Mouse (Mus musculus) cortical plate, adult 2 months (tissue): ENCODE results near the gene Chn1.

ENCODE experiments used
- CTCF ChIP-seq: fragments of 200-500 bp; IDR thresholded peaks from 2 replicates; pipeline ENCODE4 v1.5.1; 2011; ENCODE audit warnings: mild to moderate bottlenecking, control low read depth, low read length; ENCODE audit not compliant: insufficient read depth; ENCODE audit errors: extremely low read depth
- POLR2A ChIP-seq: fragments of 200-500 bp; IDR thresholded peaks from 2 replicates; pipeline ENCODE4 v1.6.1; 2011; ENCODE audit warnings: mild to moderate bottlenecking, low read length, control low read depth; ENCODE audit not compliant: insufficient read depth; ENCODE audit errors: extremely low read depth

DNA sequence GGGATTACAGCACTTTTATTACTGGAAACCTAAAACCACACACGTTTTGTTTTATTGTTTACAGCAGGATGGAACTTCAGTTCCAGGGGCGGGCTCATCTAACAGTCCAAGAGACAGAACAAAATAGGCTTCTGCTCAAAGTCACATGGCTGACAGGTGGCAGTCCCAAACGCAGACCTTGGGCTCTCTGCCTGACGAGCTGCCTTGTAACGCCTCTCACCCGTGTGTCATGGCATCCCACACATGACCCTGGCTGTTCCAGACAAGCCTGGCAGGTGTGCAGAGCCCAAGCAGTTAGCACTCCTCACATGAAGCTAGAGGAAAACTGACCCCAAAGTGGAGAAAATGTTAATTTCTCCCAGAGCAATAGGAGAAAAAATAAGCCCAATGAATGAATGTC is 163.3 kb downstream of the Chn1 start:
- TF ChIP-seq CTCF (no peak), POLR2A (no peak)
